Comparison of ENCODE assay signal across 8 mouse cellular contexts in the genomic region with DNA sequence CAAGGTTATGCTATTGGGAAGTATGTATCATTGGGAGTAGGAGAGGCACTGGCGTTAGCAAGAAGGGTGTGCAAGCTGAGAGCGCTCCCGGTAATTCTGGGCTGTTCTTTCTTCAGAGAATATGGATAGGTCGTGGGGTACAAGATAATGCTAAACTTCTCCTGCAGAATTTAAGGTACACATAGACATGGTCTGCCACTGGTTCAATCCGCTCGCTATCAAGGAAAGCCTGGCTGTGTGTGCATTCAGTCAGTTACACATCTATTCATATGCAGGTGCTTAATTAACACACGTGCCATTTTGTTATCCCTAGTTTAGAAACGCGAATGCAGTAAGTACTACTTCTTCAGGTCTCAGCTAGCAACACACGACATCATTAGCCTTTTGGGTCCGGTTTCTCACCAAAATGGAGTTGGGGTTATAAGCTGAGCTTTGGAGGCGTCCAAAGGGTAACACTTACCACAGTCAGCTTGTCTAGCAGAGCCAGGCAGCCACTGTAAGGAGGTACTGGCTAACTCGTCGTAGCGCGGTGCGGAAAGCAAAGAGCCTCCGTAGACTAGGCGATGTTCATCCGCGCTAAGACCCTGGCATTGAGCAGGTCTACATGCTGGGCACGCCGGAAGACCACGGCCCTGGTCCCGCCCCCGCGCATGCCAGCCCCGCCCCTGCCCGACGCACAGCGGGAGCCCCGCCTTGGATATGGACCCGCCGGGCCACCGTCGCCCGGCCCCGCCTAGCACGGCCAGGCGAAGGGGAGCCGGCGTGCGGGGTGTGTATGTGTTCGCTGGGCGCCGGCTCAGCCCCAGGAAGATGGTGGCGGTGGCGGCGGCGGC. TPM values are rescaled to one million over a fixed set of nuclear protein-coding genes. Genes with fewer than 3 reads are reported as not detected.
A peak's percentile ranks its signal among the peaks of the same experiment; 100 is the strongest.
DNase-seq lines count a peak whose midpoint lies in the region; ATAC-seq and TF ChIP-seq lines count a peak whose summit lies in the region.

A gene (minus strand): TSS at position 656 of the 833 bp plus-strand sequence.
A gene (plus strand): TSS at position 745 of the 833 bp plus-strand sequence.

- H3K36me3 ChIP-seq in forebrain, embryonic 15.5 days = no peaks in the 10 kb centered on the region

- H3K4me3 ChIP-seq in forebrain, embryonic 15.5 days = peak within 1 kb of the TSS; percentile 67
- H3K4me3 ChIP-seq in lung, adult 2 months (replicated peaks; ENCODE audit: extremely low read depth, low read depth, low read length) = peak within 1 kb of the TSS; percentile 100

- H3K9me3 ChIP-seq in forebrain, embryonic 15.5 days = no peaks in the 10 kb centered on the region

- peak; percentile 85 for DNase-seq in ES-CJ7 (ENCODE audit: low read depth, low spot score)
- peak; percentile 88 for DNase-seq in cerebellum, adult 11 months
- DNase-seq in heart, postnatal 25 days (ENCODE audit: low spot score) = peak; percentile 79
- peak; percentile 89 to 94 for DNase-seq in layer of hippocampus, adult 18-20 months (ENCODE audit: low spot score in 2 of 2)
- DNase-seq in lung, adult 2 months = peak; percentile 89
- DNase-seq in thymus, adult 18-20 months = peak; percentile 85 to 88

- peak within 1 kb of the TSS; percentile 85 for H3K9ac ChIP-seq in forebrain, embryonic 15.5 days (replicated peaks)

- TF ChIP-seq POLR2A in lung, adult 2 months (IDR thresholded peaks at IDR 0.05; ENCODE audit: borderline replicate concordance, extremely low read depth, low read depth, low read length) = peak; percentile 81; the same call in 1 of the 2 replicates

- no peaks in the 10 kb centered on the region for H3K27me3 ChIP-seq in forebrain, embryonic 15.5 days

- peaks cover 22% of the 10 kb centered on the region for H3K4me1 ChIP-seq in forebrain, embryonic 15.5 days
- peaks cover 5% of the 10 kb centered on the region; the same call in 1 of the 2 replicates for H3K4me1 ChIP-seq in lung, adult 2 months (ENCODE audit: control insufficient read depth, insufficient read depth, low read length)

- no peak for TF ChIP-seq CTCF in lung, adult 2 months (IDR thresholded peaks at IDR 0.05; ENCODE audit: insufficient read depth, low read length)

- ATAC-seq in forebrain, embryonic 15.5 days (replicated peaks) = peak; percentile 99
- peak; percentile 91 for ATAC-seq in neutrophil, adult 5-6 weeks (ENCODE audit: extremely low read depth, insufficient number of reproducible peaks, low FRiP score, poor library complexity, severe bottlenecking)

- 3% methylated on average over 50 of the region's 50 CpGs for WGBS in forebrain, embryonic 15.5 days
- 4% methylated on average over 50 of the region's 50 CpGs for WGBS in lung, adult 2 months

- H3K27ac ChIP-seq in forebrain, embryonic 15.5 days (replicated peaks) = peak within 1 kb of the TSS; percentile 86

- peak within 1 kb of the TSS; percentile 59 for H3K4me2 ChIP-seq in forebrain, embryonic 15.5 days (replicated peaks)

- intact Hi-C loops in heart, postnatal 25 days (cut with DNase I) = loop anchor here (2.0 to 5.0 kb wide), 2 partner anchors 41 to 67 kb away; no protein-coding TSS in a partner anchor

RNA-seq across cellular contexts. Expression of the first gene that starts in this region (rescaled TPM):
- polyA plus RNA-seq in forebrain, embryonic 15.5 days (2015; fragmentation: Nextera tagmentation; extraction: Ambion mirVana) = 96.7 and 97.8 TPM in 2 replicates
- total RNA-seq in heart, postnatal 25 days (2021) = 10 to 100 TPM; 50.4 to 55.0 TPM
- total RNA-seq in layer of hippocampus, adult 18-20 months (2021) = 10 to 100 TPM; 69.4 to 76.6 TPM
- 51.6 and 55.9 TPM in 2 replicates for polyA plus RNA-seq in lung, adult 2 months (2012; rRNA removed)
- total RNA-seq in neutrophil, adult 5-6 weeks (2017) = 15.7 and 21.9 TPM in 2 replicates

RNA-seq across cellular contexts. Expression of the second gene that starts in this region (rescaled TPM):
- 10.7 and 12.2 TPM in 2 replicates for polyA plus RNA-seq in forebrain, embryonic 15.5 days (2015; fragmentation: Nextera tagmentation; extraction: Ambion mirVana)
- 10 to 100 TPM; 23.1 to 27.1 TPM for total RNA-seq in heart, postnatal 25 days (2021)
- 100 to 1,000 TPM in 1 of 2 experiments, 10 to 100 TPM in 1; 99.6 to 107 TPM for total RNA-seq in layer of hippocampus, adult 18-20 months (2021)
- polyA plus RNA-seq in lung, adult 2 months (2012; rRNA removed) = 12.1 and 16.4 TPM in 2 replicates
- total RNA-seq in neutrophil, adult 5-6 weeks (2017) = 24.8 and 25.7 TPM in 2 replicates

Comparison
In these comparisons a context has a peak if more than half of its experiments do, and no peak if none do; other contexts are left out.
1. Peak in every context shown above with its lines: DNase-seq, ATAC-seq, H3K4me3 ChIP-seq and H3K27ac ChIP-seq.